Mouse (Mus musculus) myocyte (in vitro differentiated cells): ENCODE measurements at regions not wholly inside any gene's neighbourhood (a gene's known extent, or its start where the extent isn't known, plus 50 kb on each side); places are given as distances from the start of the nearest gene placed in this dataset.

Source experiments
- H3K27me3 ChIP-seq: one replicate; pipeline ENCODE4 v1.6.1; 2011; ENCODE audit not compliant: control insufficient read depth, insufficient read depth, insufficient read length
- H3K36me3 ChIP-seq: one replicate; pipeline ENCODE4 v1.6.1; 2011; ENCODE audit not compliant: control insufficient read depth, insufficient read depth
- H3K4me2 ChIP-seq: one replicate; pipeline ENCODE4 v1.6.1; 2011; ENCODE audit warnings: low read depth, control low read depth
- H3K4me3 ChIP-seq: one replicate; pipeline ENCODE4 v1.5.1; 2011; ENCODE audit warnings: mild to moderate bottlenecking, control low read depth, moderate library complexity
- H3K79me2 ChIP-seq: one replicate; pipeline ENCODE4 v1.6.1; 2011; ENCODE audit not compliant: control insufficient read depth, insufficient read depth
- H3ac ChIP-seq: one replicate; pipeline ENCODE4 v1.6.1; 2011; ENCODE audit not compliant: control insufficient read depth, insufficient read length
- CEBPB ChIP-seq: IDR thresholded peaks from 2 replicates; pipeline ENCODE4 v1.6.1; 2011; ENCODE audit warnings: mild to moderate bottlenecking, moderate library complexity; ENCODE audit not compliant: poor library complexity, insufficient read depth, severe bottlenecking
- E2F4 ChIP-seq: IDR thresholded peaks from one replicate; pipeline ENCODE4 v1.6.1; 2011; ENCODE audit warnings: mild to moderate bottlenecking, control low read depth, moderate library complexity; ENCODE audit not compliant: insufficient read depth
- MAX ChIP-seq: IDR thresholded peaks from one replicate; pipeline ENCODE4 v1.6.1; 2011; ENCODE audit warnings: low read depth, mild to moderate bottlenecking, control low read depth
- MYOD1 ChIP-seq, 3 experiments: IDR thresholded peaks; one replicate each; pipeline ENCODE4 v1.6.1; 2011; ENCODE audit warnings: control low read depth in 2 of 3, low read depth in 2 of 3, mild to moderate bottlenecking in 2 of 3, moderate library complexity in 1 of 3; ENCODE audit not compliant: insufficient read length in 2 of 3, control insufficient read depth in 1 of 3
- MYOG ChIP-seq, 3 experiments: IDR thresholded peaks; one replicate each; pipeline ENCODE4 v1.6.1; 2011; ENCODE audit warnings: control low read depth in 2 of 3, low read depth in 2 of 3, mild to moderate bottlenecking in 2 of 3; ENCODE audit not compliant: insufficient read length in 2 of 3, control insufficient read depth in 1 of 3, insufficient read depth in 1 of 3
- POLR2A ChIP-seq: IDR thresholded peaks from one replicate; pipeline ENCODE4 v1.6.1; 2011; ENCODE audit warnings: low read depth, mild to moderate bottlenecking, control low read depth, moderate library complexity; ENCODE audit not compliant: insufficient read length
- POLR2AphosphoS2 ChIP-seq: IDR thresholded peaks from one replicate; pipeline ENCODE4 v1.6.1; 2011; ENCODE audit warnings: low read depth, control low read depth; ENCODE audit not compliant: insufficient read length
- REST ChIP-seq: IDR thresholded peaks from one replicate; pipeline ENCODE4 v1.6.1; 2011; ENCODE audit warnings: mild to moderate bottlenecking, control low read depth, moderate library complexity; ENCODE audit not compliant: insufficient read depth, insufficient read length
- SRF ChIP-seq: IDR thresholded peaks from one replicate; pipeline ENCODE4 v1.6.1; 2011; ENCODE audit warnings: low read depth; ENCODE audit not compliant: control insufficient read depth, insufficient read length
- TCF12 ChIP-seq: IDR thresholded peaks from one replicate; pipeline ENCODE4 v1.6.1; 2011; ENCODE audit warnings: mild to moderate bottlenecking, control low read depth; ENCODE audit not compliant: poor library complexity, insufficient read depth, severe bottlenecking
- TCF3 ChIP-seq: IDR thresholded peaks from one replicate; pipeline ENCODE4 v1.6.1; 2011; ENCODE audit warnings: low read depth, control low read depth; ENCODE audit not compliant: insufficient read length
- USF1 ChIP-seq: IDR thresholded peaks from one replicate; pipeline ENCODE4 v1.6.1; 2011; ENCODE audit warnings: low read depth, mild to moderate bottlenecking, control low read depth, moderate library complexity

- Histone ChIP-seq H3K36me3 (no peaks in the 10 kb centered on the region), H3K4me3 (no peak overlapping the region), H3K4me2 (no peak overlapping the region), H3K27me3 (no peaks in the 10 kb centered on the region), H3ac (no peak overlapping the region), H3K79me2 (no peaks in the 10 kb centered on the region)
- TF ChIP-seq MAX (no peak), TCF3 (no peak), POLR2AphosphoS2 (no peak), SRF (no peak), MYOG (IDR thresholded peaks at IDR 0.05; ENCODE audit: control insufficient read depth in 1 of 3, insufficient read depth in 1 of 3, insufficient read length in 2 of 3, low read depth in 2 of 3) (no peak), USF1 (no peak), REST (no peak), CEBPB (no peak), MYOD1 (IDR thresholded peaks at IDR 0.05; ENCODE audit: control insufficient read depth in 1 of 3, insufficient read length in 2 of 3, low read depth in 2 of 3) (no peak), E2F4 (no peak), TCF12 (no peak), POLR2A (no peak)
Observed at GRCm38 (mm10) chr5:74847824-74848223, 145.1 kb upstream of the Lnx1 start.

GRCm38 (mm10) chr5:74846674-74847073 lies 144.0 kb upstream of the Lnx1 start:
- no peaks in the 10 kb centered on the region for H3K79me2 ChIP-seq
- H3K36me3 ChIP-seq = no peaks in the 10 kb centered on the region
- TF ChIP-seq MYOD1 (IDR thresholded peaks at IDR 0.05; ENCODE audit: control insufficient read depth in 1 of 3, insufficient read length in 2 of 3, low read depth in 2 of 3) = no peak
- TF ChIP-seq MAX = no peak
- TF ChIP-seq MYOG (IDR thresholded peaks at IDR 0.05; ENCODE audit: control insufficient read depth in 1 of 3, insufficient read depth in 1 of 3, insufficient read length in 2 of 3, low read depth in 2 of 3) = no peak
- TF ChIP-seq SRF = no peak
- no peak for TF ChIP-seq USF1
- no peak for TF ChIP-seq E2F4
- TF ChIP-seq POLR2A = no peak
- no peak for TF ChIP-seq POLR2AphosphoS2
- no peak for TF ChIP-seq CEBPB
- no peak for TF ChIP-seq TCF12
- TF ChIP-seq TCF3 = no peak
- TF ChIP-seq REST = no peak
- no peak overlapping the region for H3K4me2 ChIP-seq
- no peaks in the 10 kb centered on the region for H3K27me3 ChIP-seq
- no peak overlapping the region for H3ac ChIP-seq
- H3K4me3 ChIP-seq = no peak overlapping the region

- Histone ChIP-seq H3K27me3 (no peaks in the 10 kb centered on the region), H3K79me2 (no peaks in the 10 kb centered on the region), H3ac (no peak overlapping the region), H3K36me3 (no peaks in the 10 kb centered on the region), H3K4me3 (no peak overlapping the region), H3K4me2 (no peak overlapping the region)
- no peak for TF ChIP-seq POLR2AphosphoS2
- no peak for TF ChIP-seq USF1
Observed at GRCm38 (mm10) chr5:74834401-74834800, 131.7 kb upstream of the Lnx1 start.

- Histone ChIP-seq H3ac (no peak overlapping the region), H3K27me3 (no peaks in the 10 kb centered on the region), H3K36me3 (no peaks in the 10 kb centered on the region), H3K4me2 (no peak overlapping the region), H3K4me3 (no peak overlapping the region), H3K79me2 (no peaks in the 10 kb centered on the region)
- TF ChIP-seq POLR2A = no peak
- TF ChIP-seq USF1 = no peak
- no peak for TF ChIP-seq TCF3
- no peak for TF ChIP-seq E2F4
- no peak for TF ChIP-seq MAX
- TF ChIP-seq MYOD1 (IDR thresholded peaks at IDR 0.05; ENCODE audit: control insufficient read depth in 1 of 3, insufficient read length in 2 of 3, low read depth in 2 of 3) = no peak
- no peak for TF ChIP-seq MYOG (IDR thresholded peaks at IDR 0.05; ENCODE audit: control insufficient read depth in 1 of 3, insufficient read depth in 1 of 3, insufficient read length in 2 of 3, low read depth in 2 of 3)
- TF ChIP-seq REST = no peak
- no peak for TF ChIP-seq CEBPB
- no peak for TF ChIP-seq POLR2AphosphoS2
- no peak for TF ChIP-seq SRF
- TF ChIP-seq TCF12 = no peak
Observed at GRCm38 (mm10) chr5:74833887-74834286, 131.2 kb upstream of the Lnx1 start.

- Histone ChIP-seq H3K4me3 (no peak overlapping the region), H3K79me2 (no peaks in the 10 kb centered on the region), H3K27me3 (no peaks in the 10 kb centered on the region), H3ac (no peak overlapping the region), H3K36me3 (no peaks in the 10 kb centered on the region), H3K4me2 (no peak overlapping the region)
- TF ChIP-seq SRF (no peak), CEBPB (no peak), REST (no peak), TCF3 (no peak), E2F4 (no peak), MYOD1 (IDR thresholded peaks at IDR 0.05; ENCODE audit: control insufficient read depth in 1 of 3, insufficient read length in 2 of 3, low read depth in 2 of 3) (no peak), POLR2AphosphoS2 (no peak), MYOG (IDR thresholded peaks at IDR 0.05; ENCODE audit: control insufficient read depth in 1 of 3, insufficient read depth in 1 of 3, insufficient read length in 2 of 3, low read depth in 2 of 3) (no peak), POLR2A (no peak), USF1 (no peak), TCF12 (no peak), MAX (no peak)
Observed at GRCm38 (mm10) chr5:74832011-74832410, 129.3 kb upstream of the Lnx1 start.
